Mouse (Mus musculus) limb, embryonic 10.5 days (tissue): ENCODE measurements around the gene Tnk2. TPM values are rescaled to one million over a fixed set of nuclear protein-coding genes. Genes with fewer than 3 reads are reported as not detected.

Source experiments
- DNase-seq: peaks from one replicate; pipeline ENCODE4 v3.0.0-alpha.2; 2017; ENCODE audit warnings: low spot score
- H3K27ac ChIP-seq: fragments of 300-500 bp; sonication (generic); 2 replicates; pipeline ENCODE4 v1.5.1; 2016; ENCODE audit warnings: mild to moderate bottlenecking
- H3K27me3 ChIP-seq: fragments of 300-500 bp; sonication (generic); 2 replicates; pipeline ENCODE4 v1.6.1; 2016; ENCODE audit warnings: low read depth, mild to moderate bottlenecking; ENCODE audit not compliant: poor library complexity, severe bottlenecking
- H3K36me3 ChIP-seq: fragments of 300-500 bp; sonication (generic); 2 replicates; pipeline ENCODE4 v1.6.1; 2016; ENCODE audit warnings: mild to moderate bottlenecking, moderate library complexity
- H3K4me1 ChIP-seq: fragments of 300-500 bp; sonication (generic); 2 replicates; pipeline ENCODE4 v1.6.1; 2016
- H3K4me3 ChIP-seq: fragments of 300-500 bp; sonication (generic); 2 replicates; pipeline ENCODE4 v1.5.1; 2016; ENCODE audit warnings: mild to moderate bottlenecking, moderate library complexity
- H3K9me3 ChIP-seq: fragments of 300-500 bp; sonication (generic); replicated peaks from 2 replicates; pipeline ENCODE4 v1.6.1; 2016; ENCODE audit warnings: mild to moderate bottlenecking
- WGBS: fragments of 180-500 bp; shearing (Covaris S2); methylation state at CpG from one replicate; pipeline ENCODE4 v1.1.7; 2016; 5-methylcytosine and 5-hydroxymethylcytosine counted together
- polyA plus RNA-seq: library from polyadenylated mRNA; unstranded; fragments of >200 nt; fragmentation: Nextera tagmentation; extraction: Ambion mirVana; gene quantifications from 2 replicates; pipeline ENCODE4 v1.2.1, GENCODE M21; 2016

The Tnk2 gene
- polyA plus RNA-seq: 11.2 and 12.0 TPM in 2 replicates

- no peaks in the 10 kb centered on the region; the same call in 1 of the 2 replicates for H3K36me3 ChIP-seq
- 4% methylated on average over 36 of the region's 40 CpGs for WGBS
- no peaks in the 10 kb centered on the region for H3K27me3 ChIP-seq
- H3K9me3 ChIP-seq: no peaks in the 10 kb centered on the region
- peaks cover 30% of the 10 kb centered on the region for H3K4me1 ChIP-seq
- peak; percentile 91 for DNase-seq
- H3K4me3 ChIP-seq: peak within 1 kb of the TSS; percentile 92
- H3K27ac ChIP-seq: peak within 1 kb of the TSS; percentile 95
Measured at GRCm38 (mm10) chr16:32643661-32644061, at the start of gene Tnk2. Gene Tnk2, plus strand, starts transcription at chr16:32643874.

- no peaks in the 10 kb centered on the region for H3K9me3 ChIP-seq
- H3K4me1 ChIP-seq: 0 out of 2 replicates have a peak, but pooled peaks cover 3% of the 10 kb centered on the region
- H3K4me3 ChIP-seq: no peak overlapping the region
- no peak overlapping the region for H3K27ac ChIP-seq
- no peaks in the 10 kb centered on the region for H3K36me3 ChIP-seq
- 77% methylated on average over 5 of the region's 5 CpGs for WGBS
- no peak for DNase-seq
- H3K27me3 ChIP-seq: no peaks in the 10 kb centered on the region
Measured at GRCm38 (mm10) chr16:32593916-32594315, 49.8 kb upstream of the Tnk2 start.

- H3K27me3 ChIP-seq: no peaks in the 10 kb centered on the region
- no peaks in the 10 kb centered on the region for H3K36me3 ChIP-seq
- no peak for DNase-seq
- 85% methylated on average over 5 of the region's 5 CpGs for WGBS
- 0 out of 2 replicates have a peak, but pooled peaks cover 3% of the 10 kb centered on the region for H3K4me1 ChIP-seq
- H3K27ac ChIP-seq: no peak overlapping the region
- no peaks in the 10 kb centered on the region for H3K9me3 ChIP-seq
- H3K4me3 ChIP-seq: no peak overlapping the region
Measured at GRCm38 (mm10) chr16:32594701-32595100, 49.0 kb upstream of the Tnk2 start.

- H3K27ac ChIP-seq: no peak overlapping the region
- no peaks in the 10 kb centered on the region for H3K27me3 ChIP-seq
- H3K36me3 ChIP-seq: no peaks in the 10 kb centered on the region
- no peaks in the 10 kb centered on the region for H3K9me3 ChIP-seq
- H3K4me1 ChIP-seq: 0 out of 2 replicates have a peak, but pooled peaks cover 3% of the 10 kb centered on the region
- no peak overlapping the region for H3K4me3 ChIP-seq
- 85% methylated on average over 10 of the region's 10 CpGs for WGBS
- no peak for DNase-seq
Measured at GRCm38 (mm10) chr16:32595142-32595855, 48.4 kb upstream of the Tnk2 start.

- DNase-seq: no peak
- Histone ChIP-seq H3K36me3 (no peaks in the 10 kb centered on the region), H3K27me3 (no peaks in the 10 kb centered on the region), H3K4me3 (no peak overlapping the region), H3K4me1 (0 out of 2 replicates have a peak, but pooled peaks cover 3% of the 10 kb centered on the region), H3K9me3 (no peaks in the 10 kb centered on the region), H3K27ac (peak overlapping the region; percentile 48; the same call in 1 of the 2 replicates)
- WGBS: 42% methylated on average over 4 of the region's 4 CpGs
Measured at GRCm38 (mm10) chr16:32597909-32598381, 45.7 kb upstream of the Tnk2 start.

- Histone ChIP-seq H3K4me3 (no peak overlapping the region), H3K27ac (no peak overlapping the region), H3K27me3 (no peaks in the 10 kb centered on the region), H3K4me1 (0 out of 2 replicates have a peak, but pooled peaks cover 3% of the 10 kb centered on the region), H3K9me3 (no peaks in the 10 kb centered on the region), H3K36me3 (no peaks in the 10 kb centered on the region)
- no peak for DNase-seq
- 90% methylated on average over 1 of the region's 1 CpGs for WGBS
Measured at GRCm38 (mm10) chr16:32599151-32599550, 44.5 kb upstream of the Tnk2 start.

- Histone ChIP-seq H3K27me3 (no peaks in the 10 kb centered on the region), H3K4me1 (0 out of 2 replicates have a peak, but pooled peaks cover 3% of the 10 kb centered on the region), H3K4me3 (no peak overlapping the region), H3K36me3 (no peaks in the 10 kb centered on the region), H3K9me3 (no peaks in the 10 kb centered on the region), H3K27ac (no peak overlapping the region)
- no peak for DNase-seq
- WGBS: 86% methylated on average over 3 of the region's 3 CpGs
Measured at GRCm38 (mm10) chr16:32602193-32602685, 41.4 kb upstream of the Tnk2 start.

GRCm38 (mm10) chr16:32607562-32608343, 35.9 kb upstream of the Tnk2 start:
- H3K27me3 ChIP-seq: no peaks in the 10 kb centered on the region
- peak overlapping the region; percentile 94 for H3K27ac ChIP-seq
- peaks cover 20% of the 10 kb centered on the region for H3K4me1 ChIP-seq
- 61% methylated on average over 7 of the region's 7 CpGs for WGBS
- H3K4me3 ChIP-seq: peak overlapping the region; percentile 92
- no peaks in the 10 kb centered on the region for H3K9me3 ChIP-seq
- no peaks in the 10 kb centered on the region for H3K36me3 ChIP-seq
- DNase-seq: no peak

GRCm38 (mm10) chr16:32608344-32608711, 35.3 kb upstream of the Tnk2 start:
- WGBS: 11% methylated on average over 8 of the region's 8 CpGs
- DNase-seq: no peak
- Histone ChIP-seq H3K4me3 (peak overlapping the region; percentile 92), H3K27ac (peak overlapping the region; percentile 94), H3K27me3 (no peaks in the 10 kb centered on the region), H3K9me3 (no peaks in the 10 kb centered on the region), H3K36me3 (peaks cover 4% of the 10 kb centered on the region; the same call in 1 of the 2 replicates), H3K4me1 (peaks cover 20% of the 10 kb centered on the region)

GRCm38 (mm10) chr16:32608712-32609400, 34.8 kb upstream of the Tnk2 start, which contains the start of gene Tfrc:
Gene Tfrc, plus strand, starts transcription at chr16:32608920.
- peak within 1 kb of the TSS; percentile 92 for H3K4me3 ChIP-seq
- WGBS: under 1% methylated on average over 73 of the region's 73 CpGs
- H3K36me3 ChIP-seq: peaks cover 6% of the 10 kb centered on the region; the same call in 1 of the 2 replicates
- no peaks in the 10 kb centered on the region for H3K27me3 ChIP-seq
- peak; percentile 99 for DNase-seq
- H3K27ac ChIP-seq: peak within 1 kb of the TSS; percentile 94
- no peaks in the 10 kb centered on the region for H3K9me3 ChIP-seq
- peaks cover 20% of the 10 kb centered on the region for H3K4me1 ChIP-seq

GRCm38 (mm10) chr16:32609401-32609779, 34.3 kb upstream of the Tnk2 start:
- H3K27me3 ChIP-seq: no peaks in the 10 kb centered on the region
- under 1% methylated on average over 14 of the region's 14 CpGs for WGBS
- peaks cover 11% of the 10 kb centered on the region for H3K36me3 ChIP-seq
- peak overlapping the region; percentile 94 for H3K27ac ChIP-seq
- H3K4me3 ChIP-seq: peak overlapping the region; percentile 92
- peaks cover 20% of the 10 kb centered on the region for H3K4me1 ChIP-seq
- DNase-seq: no peak
- H3K9me3 ChIP-seq: no peaks in the 10 kb centered on the region

- 77% methylated on average over 5 of the region's 5 CpGs for WGBS
- Histone ChIP-seq H3K4me1 (peaks cover 20% of the 10 kb centered on the region), H3K36me3 (peaks cover 24% of the 10 kb centered on the region), H3K27ac (no peak overlapping the region), H3K27me3 (no peaks in the 10 kb centered on the region), H3K4me3 (peak overlapping the region; percentile 92), H3K9me3 (no peaks in the 10 kb centered on the region)
- DNase-seq: no peak
Measured at GRCm38 (mm10) chr16:32610460-32611255, 33.0 kb upstream of the Tnk2 start.
